Mouse (Mus musculus) heart, postnatal 25 days (tissue): ENCODE measurements around the gene Rbms1. TPM values are rescaled to one million over a fixed set of nuclear protein-coding genes. Genes with fewer than 3 reads are reported as not detected.

Source experiments
- DNase-seq: peaks from one replicate; pipeline ENCODE4 v3.0.0; 2022; ENCODE audit warnings: low spot score
- intact Hi-C: fragments of 180-260 bp; cut with DNase I; formaldehyde crosslinking; loops from one replicate; pipeline ENCODE4 v1.15.1; 2025
- total RNA-seq, 2 experiments: library from RNA; stranded (reverse); gene quantifications; 2 replicates each; pipeline ENCODE4 v1.2.3; 2021

Gene Rbms1
- total RNA-seq, 2 experiments from 2014 or later, result 47.3 to 47.7 TPM

GRCm38 (mm10) chr2:60739389-60740137, 223.4 kb downstream of the Rbms1 start:
- intact Hi-C loops, result no loop called here
- no peak for DNase-seq

GRCm38 (mm10) chr2:60730929-60731328, 232.1 kb downstream of the Rbms1 start:
- intact Hi-C loops, result no loop called here
- no peak for DNase-seq

GRCm38 (mm10) chr2:60730024-60730423, 233.0 kb downstream of the Rbms1 start:
- intact Hi-C loops, result no loop called here
- no peak for DNase-seq

- intact Hi-C loops, result no loop called here
- no peak for DNase-seq
Measured at GRCm38 (mm10) chr2:60728902-60729585, 233.9 kb downstream of the Rbms1 start.

GRCm38 (mm10) chr2:60724660-60725059, 238.3 kb downstream of the Rbms1 start:
- intact Hi-C loops, result loop anchor here (5.0 kb wide), 2 partner anchors 72 to 238 kb away; partner anchors contain the start of gene Rbms1

GRCm38 (mm10) chr2:60722967-60723366, 240.0 kb downstream of the Rbms1 start:
- intact Hi-C loops, result loop anchor here (5.0 kb wide), 2 partner anchors 71 to 239 kb away; partner anchors contain the start of gene Rbms1

More at GRCm38 (mm10) chr2:60724660-60725059, 238.3 kb downstream of the Rbms1 start:
- DNase-seq, result no peak

GRCm38 (mm10) chr2:60722514-60722913, 240.5 kb downstream of the Rbms1 start, which contains the start of gene Itgb6:
TSS of gene Itgb6 (minus strand) at chr2:60722643.
- no peak for DNase-seq
- intact Hi-C loops, result loop anchor here (5.0 kb wide), 2 partner anchors 70 to 240 kb away; partner anchors contain the start of gene Rbms1

More at GRCm38 (mm10) chr2:60722967-60723366, 240.0 kb downstream of the Rbms1 start:
- DNase-seq, result no peak

- no peak for DNase-seq
- intact Hi-C loops, result loop anchor here (1.0 to 5.0 kb wide), 4 partner anchors 69 to 733 kb away; partner anchors contain the start of gene Rbms1
Measured at GRCm38 (mm10) chr2:60720906-60721305, 242.1 kb downstream of the Rbms1 start.

GRCm38 (mm10) chr2:60720205-60720604, 242.8 kb downstream of the Rbms1 start:
- peak; percentile 55 for DNase-seq
- intact Hi-C loops, result loop anchor here (2.0 to 5.0 kb wide), 3 partner anchors 68 to 683 kb away; partner anchors contain the start of gene Rbms1

GRCm38 (mm10) chr2:60717348-60717747, 245.6 kb downstream of the Rbms1 start:
- intact Hi-C loops, result no loop called here
- DNase-seq, result no peak

- DNase-seq, result no peak
- intact Hi-C loops, result no loop called here
Measured at GRCm38 (mm10) chr2:60716549-60716948, 246.4 kb downstream of the Rbms1 start.

- no peak for DNase-seq
- intact Hi-C loops, result no loop called here
Measured at GRCm38 (mm10) chr2:60715771-60716170, 247.2 kb downstream of the Rbms1 start.

GRCm38 (mm10) chr2:60714971-60715502, 248.0 kb downstream of the Rbms1 start:
- no peak for DNase-seq
- intact Hi-C loops, result no loop called here

GRCm38 (mm10) chr2:60714475-60714874, 248.5 kb downstream of the Rbms1 start:
- intact Hi-C loops, result no loop called here
- no peak for DNase-seq

GRCm38 (mm10) chr2:60713857-60714256, 249.1 kb downstream of the Rbms1 start:
- intact Hi-C loops, result no loop called here
- no peak for DNase-seq

GRCm38 (mm10) chr2:60712891-60713290, 250.1 kb downstream of the Rbms1 start:
- DNase-seq, result no peak
- intact Hi-C loops, result no loop called here

GRCm38 (mm10) chr2:60712483-60712882, 250.5 kb downstream of the Rbms1 start:
- DNase-seq, result no peak
- intact Hi-C loops, result no loop called here

- intact Hi-C loops, result no loop called here
- no peak for DNase-seq
Measured at GRCm38 (mm10) chr2:60711098-60711880, 251.7 kb downstream of the Rbms1 start.

GRCm38 (mm10) chr2:60710317-60710716, 252.7 kb downstream of the Rbms1 start:
- DNase-seq, result no peak

GRCm38 (mm10) chr2:60708671-60709070, 254.3 kb downstream of the Rbms1 start:
- intact Hi-C loops, result no loop called here

More at GRCm38 (mm10) chr2:60710317-60710716, 252.7 kb downstream of the Rbms1 start:
- intact Hi-C loops, result no loop called here

More at GRCm38 (mm10) chr2:60708671-60709070, 254.3 kb downstream of the Rbms1 start:
- DNase-seq, result no peak
